Comparison of ENCODE assay signal across 9 mouse cellular contexts in genomic region chr9:41326772-41327560, GRCm38 (mm10).
DNase-seq lines count a peak whose midpoint lies in the region; ATAC-seq and TF ChIP-seq lines count a peak whose summit lies in the region.
"Had no signal": no experiment of that assay in that cellular context is flagged by ENCODE, and none has a peak within 500 bp of the region (broad histone marks: within the 10 kb centered on the region; RNA-seq: fewer than 3 reads in every experiment).

No protein-coding gene starts in this region.

- no peak for DNase-seq in Patski (ENCODE audit: low read depth, low spot score)
- peak; percentile 54 for DNase-seq in embryo, embryonic 11.5 days (ENCODE audit: low read depth, low spot score)
- peak; percentile 57 to 79 for DNase-seq in heart, adult 2 months
- peak; percentile 73 for DNase-seq in kidney, adult 2 months
- DNase-seq in lung, postnatal 14 days: peak; percentile 56
- DNase-seq in right cerebral cortex, postnatal 14 days: no peak

- in situ Hi-C loops in Patski (cut with MboI; ENCODE audit: low pct_unique_long_range_greater_than_20kb): loop anchor here (5.0 to 10.0 kb wide), 2 partner anchors 258 to 625 kb away; no protein-coding TSS in a partner anchor

- CTCF ChIA-PET in Patski (lab: Charles Lee): no interaction called here

- no peak for TF ChIP-seq POLR2A in heart, adult 2 months (IDR thresholded peaks at IDR 0.05; ENCODE audit: insufficient read depth, low read depth, low read length)
- TF ChIP-seq POLR2A in kidney, adult 2 months (IDR thresholded peaks at IDR 0.05; ENCODE audit: low read depth, low read length): no peak
- no peak for TF ChIP-seq POLR2A in small intestine, adult 2 months (IDR thresholded peaks at IDR 0.05; ENCODE audit: low read depth, low read length)

- peak overlapping the region; percentile 60 for H3K27ac ChIP-seq in heart, adult 2 months
- no peak overlapping the region for H3K27ac ChIP-seq in kidney, adult 2 months (ENCODE audit: insufficient read depth, low read depth, low read length)
- peak overlapping the region; percentile 12; the same call in 1 of the 2 replicates for H3K27ac ChIP-seq in small intestine, adult 2 months (ENCODE audit: insufficient read depth, low read depth, low read length)
- H3K27ac ChIP-seq: liver, embryonic 14.5 days had no signal

- POLR2A ChIA-PET in Patski (lab: Charles Lee): interaction anchor here (0.6 to 0.9 kb wide), 2 partner anchors 55 to 152 kb away, joined by 3 to 4 read pairs; no protein-coding TSS in a partner anchor

- ATAC-seq in Patski: peak; percentile 31
- ATAC-seq in frontal cortex, adult (ENCODE audit: low TSS enrichment): no peak

- TF ChIP-seq CTCF in Patski (IDR thresholded peaks at IDR 0.05): no peak
- no peak for TF ChIP-seq CTCF in heart, adult 2 months (IDR thresholded peaks at IDR 0.05)
- TF ChIP-seq CTCF in kidney, adult 2 months (conservative IDR thresholded peaks at IDR 0.05; ENCODE audit: insufficient read depth, insufficient read length, low read depth, low read length): no peak
- TF ChIP-seq CTCF in small intestine, adult 2 months (IDR thresholded peaks at IDR 0.05; ENCODE audit: extremely low read depth, insufficient read length, insufficient replicate concordance, low read depth, low read length): no peak

- H3K4me1 ChIP-seq in heart, adult 2 months (ENCODE audit: control insufficient read depth, insufficient read depth, low read length): peaks cover 5% of the 10 kb centered on the region
- H3K4me1 ChIP-seq in kidney, adult 2 months (ENCODE audit: control insufficient read depth, insufficient read depth, low read length): no peaks in the 10 kb centered on the region
- H3K4me1 ChIP-seq in small intestine, adult 2 months (ENCODE audit: control insufficient read depth, insufficient read depth, insufficient read length, low read length): no peaks in the 10 kb centered on the region

- no peak overlapping the region for H3K4me3 ChIP-seq in heart, adult 2 months
- no peak overlapping the region for H3K4me3 ChIP-seq in kidney, adult 2 months (ENCODE audit: insufficient read depth, low read depth, low read length)
- no peak overlapping the region for H3K4me3 ChIP-seq in small intestine, adult 2 months (ENCODE audit: low read depth, low read length)

- H3K27me3 ChIP-seq in Patski: no peaks in the 10 kb centered on the region
- no peaks in the 10 kb centered on the region for H3K27me3 ChIP-seq in heart, adult 2 months (ENCODE audit: control insufficient read depth, insufficient read depth, low read length)
- H3K27me3 ChIP-seq in kidney, adult 2 months (replicated peaks; ENCODE audit: control insufficient read depth, insufficient read depth, low read length): no peaks in the 10 kb centered on the region
- H3K27me3 ChIP-seq in small intestine, adult 2 months (ENCODE audit: control insufficient read depth, insufficient read depth, low read length): no peaks in the 10 kb centered on the region

- H3K36me3 ChIP-seq in heart, adult 2 months (ENCODE audit: control insufficient read depth, insufficient read depth, low read length): no peaks in the 10 kb centered on the region
- H3K36me3 ChIP-seq in kidney, adult 2 months (ENCODE audit: control insufficient read depth, insufficient read depth, low read length): no peaks in the 10 kb centered on the region
- H3K36me3 ChIP-seq in small intestine, adult 2 months (ENCODE audit: control insufficient read depth, insufficient read depth, low read length): no peaks in the 10 kb centered on the region

- H3K9ac ChIP-seq in heart, adult 2 months (ENCODE audit: low read depth, low read length): no peak overlapping the region
- H3K9ac ChIP-seq: liver, embryonic 14.5 days had no signal

- H3K79me2 ChIP-seq in heart, adult 2 months (replicated peaks; ENCODE audit: control insufficient read depth, insufficient read depth, low read length): no peaks in the 10 kb centered on the region

- intact Hi-C loops in heart, adult 2 months (cut with DNase I): loop anchor here (2.0 to 5.0 kb wide), 5 partner anchors 50 to 135 kb away; no protein-coding TSS in a partner anchor

- 21% methylated on average over 10 of the region's 10 CpGs for WGBS in heart, adult 2 months
- 29% methylated on average over 10 of the region's 10 CpGs for WGBS in kidney, adult 2 months
- WGBS in small intestine, adult 2 months: 35% methylated on average over 10 of the region's 10 CpGs

- TF ChIP-seq EP300 in heart, adult 2 months (IDR thresholded peaks at IDR 0.05; ENCODE audit: insufficient read depth, low read depth, low read length): peak; percentile 59; the same call in 1 of the 2 replicates

Comparison
In these comparisons a context has a peak if more than half of its experiments do, and no peak if none do; other contexts are left out.
1. DNase-seq: peak in embryo, embryonic 11.5 days (single experiment), heart, adult 2 months (2 of 2), kidney, adult 2 months (single experiment) and lung, postnatal 14 days (single experiment); none in Patski (single experiment) and right cerebral cortex, postnatal 14 days (single experiment).